Mouse (Mus musculus) megakaryocyte, embryonic 14.5 days (primary cell): ENCODE data around the gene Dgkd.

ENCODE experiments used
- FLI1 ChIP-seq: IDR thresholded peaks from 2 replicates; pipeline ENCODE4 v1.6.1; 2012; ENCODE audit warnings: low read length, inconsistent platforms, mixed read lengths
- GATA1 ChIP-seq: IDR thresholded peaks from 3 replicates; pipeline ENCODE4 v1.6.1; 2012; ENCODE audit warnings: mixed read lengths, low read length, inconsistent platforms, borderline replicate concordance

DNA sequence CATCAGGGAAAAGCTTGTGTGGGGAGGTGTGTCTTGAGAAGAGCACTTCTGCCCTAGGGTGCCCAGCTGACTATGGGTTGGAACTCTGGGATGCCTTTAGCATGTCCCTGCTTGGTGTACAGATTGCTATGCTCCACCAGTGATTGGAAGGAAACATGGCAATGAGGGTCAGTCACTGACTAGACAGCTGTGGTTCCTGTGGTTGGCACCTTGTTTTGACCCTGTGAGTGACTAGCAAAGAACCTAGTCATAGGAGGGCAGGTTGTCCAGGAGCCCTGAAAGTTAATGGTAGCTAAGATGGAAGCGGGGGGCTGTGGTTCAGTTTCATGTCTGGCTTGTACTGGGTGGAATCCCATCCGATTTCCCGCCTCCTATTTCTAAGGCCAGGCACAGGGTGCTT is 64.3 kb downstream of the Dgkd start:
- TF ChIP-seq GATA1 (no peak), FLI1 (no peak)
